Mouse (Mus musculus) cerebellum, adult 9-10 months (tissue): ENCODE measurements around the gene Esp22.
"Not testable (repeated sequence)": the region's sequence is repeated elsewhere in the genome, so short reads cannot be mapped to it uniquely, and the experiment has no call there.

Experiments used
- DNase-seq: peaks from one replicate; pipeline ENCODE4 v3.0.0; 2022

Esp22 gene

GRCm38 (mm10) chr17:39095034-39095433, at the start of gene Esp22:
Gene Esp22, plus strand, starts transcription at chr17:39095334.
- no peak for DNase-seq

DNA sequence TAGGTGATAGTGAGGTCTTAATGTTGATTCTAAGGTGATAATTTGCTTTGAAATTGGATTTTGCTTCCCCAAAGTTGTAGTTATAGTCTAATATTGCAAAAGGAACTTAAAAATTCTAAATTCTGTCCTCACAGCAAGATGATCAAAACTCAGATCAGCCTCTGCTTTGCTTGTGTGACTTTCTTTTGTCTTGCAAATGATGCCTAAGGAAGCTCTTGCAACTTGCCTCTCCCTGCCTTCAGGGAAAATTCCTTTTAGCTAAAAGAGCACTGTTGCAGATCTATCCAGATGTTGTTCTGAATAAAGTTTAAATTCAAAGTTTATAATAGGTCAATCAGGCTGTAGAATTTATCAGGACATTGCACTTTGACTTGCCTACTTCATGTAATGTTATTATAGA, 31.5 kb upstream of the Esp22 start:
- no peak for DNase-seq

GRCm38 (mm10) chr17:39076937-39077336, 18.2 kb upstream of the Esp22 start, which contains the start of gene Esp23:
Gene Esp23, minus strand, starts transcription at chr17:39077037.
- DNase-seq: no peak

GRCm38 (mm10) chr17:39107126-39107525, 12.0 kb downstream of the Esp22 start:
- DNase-seq: not testable (repeated sequence)

DNA sequence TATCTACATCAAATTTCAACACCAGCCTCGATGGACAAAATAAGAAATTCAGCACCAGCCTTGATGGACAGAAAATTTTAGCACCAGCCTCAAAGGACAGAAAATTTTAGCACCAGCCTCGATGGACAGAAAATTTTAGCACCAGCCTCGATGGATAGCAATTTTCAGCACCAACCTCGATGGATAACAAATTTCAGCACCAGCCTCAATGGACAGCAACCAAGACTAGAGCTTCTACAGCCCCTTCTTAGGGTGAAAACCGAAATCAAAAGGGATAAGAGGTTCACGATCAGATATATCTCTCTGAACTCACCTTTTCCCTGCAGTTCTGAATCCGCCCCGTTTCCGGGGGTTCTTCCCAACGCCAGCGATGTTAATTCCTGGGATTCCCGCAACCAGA, 34.0 kb downstream of the Esp22 start:
- not testable (repeated sequence) for DNase-seq
